Mouse (Mus musculus) layer of hippocampus, postnatal 36 days (tissue): ENCODE measurements around the gene Pcsk4. TPM values are rescaled to one million over a fixed set of nuclear protein-coding genes. Genes with fewer than 3 reads are reported as not detected.

Experiments
- DNase-seq, 2 experiments: peaks; one replicate each; pipeline ENCODE4 v3.0.0; 2022
- total RNA-seq, 2 experiments: library from RNA; stranded (reverse); gene quantifications; 2 replicates each; pipeline ENCODE4 v1.2.3; 2021

Pcsk4 gene
- total RNA-seq = 1 to 10 TPM; 2.2 to 2.6 TPM

DNA sequence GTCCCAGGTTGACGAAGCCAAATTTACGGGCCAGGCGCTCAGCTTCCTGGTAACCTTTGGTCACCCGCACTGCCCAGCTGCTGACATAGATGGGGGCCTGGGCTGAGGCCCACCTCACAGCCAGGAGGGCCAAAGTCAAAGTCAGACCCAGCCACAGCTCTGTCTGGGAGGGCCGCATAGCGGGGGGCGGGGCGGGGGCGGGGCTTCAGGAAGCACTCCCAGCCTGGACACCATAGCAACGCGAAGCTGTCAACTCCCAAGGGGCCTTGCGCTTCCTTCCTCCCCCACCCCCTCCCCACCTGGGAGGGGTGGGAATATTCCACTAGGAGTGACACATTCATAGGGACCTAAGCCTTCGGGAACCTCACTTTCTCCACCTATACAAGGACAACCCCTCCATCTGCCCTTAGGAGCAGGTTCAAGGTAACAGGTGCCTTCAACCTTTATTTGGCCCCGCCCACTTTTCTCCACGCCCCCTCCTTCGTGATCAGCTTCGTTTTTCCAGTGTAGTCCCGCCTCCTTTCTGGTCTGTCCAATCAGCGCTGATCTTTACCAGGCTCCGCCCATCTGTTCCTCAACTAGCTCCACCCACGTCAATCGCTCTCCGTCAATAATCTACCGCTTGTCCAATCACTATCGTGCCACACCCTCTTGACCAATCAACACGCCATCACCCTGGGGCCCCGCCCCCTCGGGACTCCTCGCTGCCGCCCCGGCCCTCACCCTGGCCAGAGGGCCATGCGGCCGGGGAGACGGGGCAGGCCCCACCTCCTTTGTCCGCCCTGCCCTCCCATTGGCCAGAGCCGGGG lies at the start of gene Pcsk4, which contains the start of gene Reep6:
TSS of gene Pcsk4 (minus strand) at position 226 of the 809 bp plus-strand sequence.
TSS of gene Reep6 (plus strand) at position 681 of the 809 bp plus-strand sequence.
- DNase-seq = peak; percentile 93 to 94

- no peak for DNase-seq
Observed at GRCm38 (mm10) chr10:80377716-80378115, 48.4 kb upstream of the Pcsk4 start.

GRCm38 (mm10) chr10:80376160-80376559 lies 46.9 kb upstream of the Pcsk4 start:
- peak; percentile 87 for DNase-seq

- DNase-seq = peak; percentile 64 to 71
Observed at GRCm38 (mm10) chr10:80374063-80374462, 44.8 kb upstream of the Pcsk4 start.

GRCm38 (mm10) chr10:80372706-80373105 lies 43.4 kb upstream of the Pcsk4 start:
- DNase-seq = no peak

DNA sequence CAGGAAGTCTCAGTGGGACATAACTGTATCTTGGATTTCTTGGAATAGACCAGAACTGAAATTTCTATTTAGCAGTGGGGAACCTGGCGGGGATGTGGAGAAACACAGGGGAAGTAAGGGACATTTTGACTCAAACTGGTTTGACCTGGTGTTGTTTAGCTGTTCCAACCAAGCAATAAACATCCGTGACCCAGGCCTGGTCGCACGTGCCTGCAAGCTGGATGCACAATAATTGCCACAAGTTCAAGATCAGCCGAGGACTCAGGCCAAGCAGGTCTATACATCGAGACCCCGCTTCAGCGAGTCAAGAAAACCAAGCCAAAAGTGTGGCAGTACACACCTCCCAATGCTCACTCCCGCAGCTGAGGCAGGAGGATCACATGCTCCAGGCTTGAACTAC lies 42.7 kb upstream of the Pcsk4 start:
- DNase-seq = no peak

DNA sequence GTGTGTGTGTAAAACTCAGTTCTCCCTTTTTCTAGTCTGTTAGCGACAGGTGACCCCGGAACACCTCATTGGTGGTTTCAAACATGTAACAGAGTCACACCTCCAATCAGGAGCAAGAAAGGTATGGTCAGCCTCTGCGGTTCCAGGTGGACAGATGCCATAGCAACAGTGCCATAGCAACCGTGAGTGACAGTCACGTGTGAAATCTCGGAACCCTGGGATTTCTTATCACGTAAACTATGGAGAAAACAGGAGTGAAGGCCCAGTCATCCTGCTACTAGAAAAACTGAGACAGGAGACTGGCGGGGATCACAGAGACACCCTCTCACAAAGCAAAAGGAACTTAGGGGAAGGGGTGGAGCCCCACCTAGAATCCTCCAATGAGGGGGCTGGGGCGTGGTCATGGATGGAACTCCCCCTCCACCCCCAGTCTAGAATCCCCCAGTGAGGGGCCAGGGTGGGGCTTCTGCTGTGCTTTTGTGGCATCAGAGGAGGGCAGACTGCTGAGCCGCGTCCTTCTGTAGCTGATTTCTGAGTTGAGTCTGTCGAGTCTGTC lies 42.2 kb upstream of the Pcsk4 start:
- no peak for DNase-seq

DNA sequence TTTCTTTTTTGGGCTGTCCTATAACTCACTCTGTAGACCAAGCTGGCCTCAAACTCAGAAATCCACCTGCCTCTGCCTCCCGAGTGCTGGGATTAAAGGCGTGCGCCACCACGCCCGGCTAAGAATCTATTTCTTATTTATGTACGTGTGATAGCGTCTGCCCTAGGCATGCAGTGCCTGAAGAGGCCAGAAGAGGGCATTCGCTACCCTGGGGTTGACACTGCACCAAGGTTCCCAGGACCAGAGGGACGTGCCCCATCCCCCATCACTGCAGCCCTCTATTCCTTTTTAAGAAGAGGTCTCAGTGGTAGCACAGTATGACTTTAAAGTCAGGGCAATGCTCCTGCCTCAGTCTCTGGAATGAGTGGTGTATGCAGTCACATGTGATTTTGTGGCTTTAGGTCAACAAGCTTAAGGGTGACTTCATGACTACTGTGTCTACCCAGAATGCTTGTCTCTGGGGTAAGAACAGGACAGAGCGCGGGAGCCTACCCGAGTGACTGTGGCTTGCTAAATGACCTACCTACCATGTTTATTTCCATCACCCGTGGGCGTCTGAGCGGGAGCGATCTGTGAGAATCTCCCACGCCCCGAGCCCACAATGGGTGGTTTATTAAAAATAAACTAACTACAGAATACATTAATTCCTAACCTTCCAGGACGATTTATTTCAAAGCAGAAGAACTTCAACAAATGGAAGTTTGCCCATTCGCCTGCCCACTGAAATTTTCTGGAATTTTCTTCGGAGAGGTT lies 40.9 kb upstream of the Pcsk4 start:
- DNase-seq = no peak

DNA sequence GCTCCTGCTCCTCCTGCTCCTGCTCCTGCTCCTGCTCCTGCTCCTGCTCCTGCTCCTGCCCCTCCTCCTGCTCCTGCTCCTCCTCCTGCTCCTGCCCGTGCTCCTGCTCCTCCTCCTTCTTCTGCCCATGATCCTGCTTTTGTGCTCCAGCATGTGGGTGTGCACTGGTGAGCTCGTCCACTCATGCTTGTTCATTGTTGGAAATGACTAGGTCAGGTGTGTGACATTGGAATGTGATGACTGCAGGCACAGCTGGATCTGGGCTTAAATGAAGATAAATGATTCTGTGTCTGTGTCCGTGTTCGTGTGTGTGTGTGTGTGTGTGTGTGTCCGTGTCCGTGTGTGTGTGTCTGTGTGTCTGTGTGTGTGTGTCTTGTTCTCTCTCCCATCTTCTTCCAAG lies 39.1 kb upstream of the Pcsk4 start:
- no peak for DNase-seq

- DNase-seq = no peak
Observed at GRCm38 (mm10) chr10:80367954-80368353, 38.7 kb upstream of the Pcsk4 start.

- no peak for DNase-seq
Observed at GRCm38 (mm10) chr10:80365736-80366135, 36.4 kb upstream of the Pcsk4 start.

DNA sequence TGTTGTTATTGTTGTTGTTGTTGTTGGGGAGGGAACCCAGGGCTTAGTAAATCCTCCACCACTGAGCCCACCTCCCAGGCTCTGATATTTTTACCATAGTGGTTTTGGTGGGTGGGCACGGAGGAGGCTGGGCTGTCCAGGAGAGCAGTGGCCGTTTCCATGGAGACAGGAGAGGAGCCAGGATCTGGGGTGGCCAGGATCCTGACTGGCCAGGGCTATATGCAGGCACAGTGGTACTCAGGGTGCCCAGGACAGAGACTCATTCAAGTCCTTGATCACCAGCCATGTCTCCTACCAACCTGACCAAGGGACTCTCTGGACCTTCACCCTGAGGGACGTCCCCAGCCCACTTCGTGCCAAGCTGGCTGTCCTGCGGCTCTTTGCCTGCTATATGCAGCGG lies 34.4 kb upstream of the Pcsk4 start:
- DNase-seq = no peak

GRCm38 (mm10) chr10:80357994-80358639 lies 28.8 kb upstream of the Pcsk4 start:
- DNase-seq = no peak

GRCm38 (mm10) chr10:80357336-80357735 lies 28.0 kb upstream of the Pcsk4 start:
- DNase-seq = no peak

GRCm38 (mm10) chr10:80356737-80357136 lies 27.4 kb upstream of the Pcsk4 start:
- no peak for DNase-seq

DNA sequence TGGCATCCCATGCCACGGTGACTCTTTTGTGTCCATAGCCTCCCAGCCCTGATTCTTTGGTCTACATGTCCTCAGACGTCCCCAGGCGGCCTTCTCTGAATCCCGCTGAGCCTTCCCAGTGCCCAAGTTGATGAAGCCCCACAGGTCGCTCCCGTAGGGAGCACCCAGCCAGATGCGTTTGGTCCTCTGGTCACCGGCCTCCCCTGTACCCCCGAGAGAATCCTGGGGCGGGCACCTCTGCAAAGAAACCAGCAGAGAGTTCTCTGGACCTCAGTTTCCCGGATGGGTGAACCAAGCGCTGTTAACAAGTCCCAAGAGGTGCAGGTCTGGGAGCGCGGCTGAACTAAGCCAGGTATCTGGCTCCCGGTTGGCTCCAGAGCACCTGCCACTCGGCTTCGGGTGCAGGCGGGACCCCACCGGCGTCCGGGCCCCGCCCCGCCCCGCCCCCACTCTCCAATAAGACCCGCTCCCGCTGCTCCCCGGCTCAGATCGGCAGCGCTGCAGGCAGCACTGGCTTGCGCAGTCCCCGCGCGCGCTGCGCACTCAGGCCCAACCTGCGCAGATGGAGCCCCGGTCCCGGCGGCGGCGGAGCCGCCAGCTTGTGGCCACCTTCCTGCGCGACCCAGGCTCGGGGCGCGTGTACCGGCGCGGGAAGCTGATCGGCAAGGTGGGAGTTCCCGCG lies 26.8 kb upstream of the Pcsk4 start, which contains the start of gene Plk5:
TSS of gene Plk5 (plus strand) at position 459 of the 682 bp plus-strand sequence.
- peak in 1 of 2 experiments; percentile 29 for DNase-seq

DNA sequence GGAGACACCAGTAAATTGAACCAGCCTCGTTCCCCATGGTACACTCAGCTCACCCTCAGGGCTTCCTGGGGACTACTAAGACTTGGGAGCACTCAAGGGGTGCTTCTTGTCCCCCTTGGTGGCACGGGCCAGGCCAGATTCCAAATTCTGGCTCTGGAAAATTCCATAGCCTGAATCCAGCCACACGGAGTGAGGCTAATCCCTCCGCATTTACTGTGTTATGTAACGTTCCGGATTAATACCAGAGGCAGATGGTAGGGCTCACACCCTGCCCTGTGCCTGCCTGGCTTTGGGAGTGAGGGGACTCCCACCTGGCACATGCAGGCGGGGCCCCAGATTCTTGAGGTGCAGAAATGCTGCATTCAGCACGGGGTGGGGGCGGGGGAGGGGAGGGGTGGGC lies 26.1 kb upstream of the Pcsk4 start:
- peak in 1 of 2 experiments; percentile 43 for DNase-seq

DNA sequence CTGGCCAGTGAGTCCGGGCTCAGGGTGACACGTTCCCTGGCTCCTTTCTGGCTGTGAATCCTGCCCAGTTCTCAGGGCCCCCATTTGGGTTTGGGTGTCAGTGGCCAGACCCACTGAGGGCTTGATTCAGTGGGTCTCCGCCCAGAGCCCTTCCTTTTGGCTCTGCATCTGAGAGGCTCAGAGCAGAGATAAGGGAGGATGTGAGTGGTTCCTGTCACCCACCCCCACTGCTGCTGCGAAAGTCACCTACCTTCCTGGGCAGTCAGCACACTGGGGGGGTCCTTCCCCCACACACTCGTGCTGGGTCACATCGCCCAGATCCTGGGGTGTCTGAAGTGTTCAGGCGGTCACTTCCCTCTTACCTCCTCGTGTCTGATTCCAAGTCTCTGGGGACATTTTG lies 23.4 kb upstream of the Pcsk4 start:
- DNase-seq = no peak

DNA sequence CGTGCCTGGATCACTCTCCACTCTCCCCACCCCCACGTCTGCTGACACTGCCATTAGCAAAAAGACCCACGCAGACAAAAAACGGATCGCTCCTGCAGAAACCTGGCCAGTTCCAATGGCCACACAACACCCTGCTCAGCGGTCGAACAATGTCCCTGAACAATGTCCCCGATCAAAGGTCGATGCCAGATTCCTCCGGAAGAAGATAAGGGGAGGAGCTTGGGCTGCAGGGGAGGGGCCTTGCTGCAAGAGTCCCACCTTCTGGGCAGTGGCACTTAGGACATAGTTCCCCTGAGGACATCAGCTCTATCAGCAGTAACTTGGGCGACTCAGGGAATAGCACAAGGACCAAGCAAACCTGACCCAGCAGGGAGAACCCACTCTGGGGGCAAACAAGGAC lies 22.6 kb upstream of the Pcsk4 start:
- DNase-seq = no peak

GRCm38 (mm10) chr10:80350292-80350691 lies 21.0 kb upstream of the Pcsk4 start:
- peak; percentile 79 to 81 for DNase-seq

- no peak for DNase-seq
Observed at GRCm38 (mm10) chr10:80348981-80349380, 19.7 kb upstream of the Pcsk4 start.

GRCm38 (mm10) chr10:80348244-80348781 lies 19.0 kb upstream of the Pcsk4 start, which contains the start of gene Adamtsl5:
Gene Adamtsl5 (minus strand): TSS chr10:80348412.
- DNase-seq = no peak
